Mouse (Mus musculus) thymus, adult 2 months (tissue): ENCODE results near the gene Dnajc3. TPM values are rescaled to one million over a fixed set of nuclear protein-coding genes. Genes with fewer than 3 reads are reported as not detected.

Source experiments
- DNase-seq: peaks from one replicate; pipeline ENCODE4 v3.0.0; 2021
- H3K27ac ChIP-seq: fragments of 200-500 bp; 2 replicates; pipeline ENCODE4 v1.5.1; 2012; ENCODE audit warnings: low read length, control low read depth; ENCODE audit not compliant: control insufficient read depth, insufficient read depth
- H3K27me3 ChIP-seq: fragments of 200-500 bp; 2 replicates; pipeline ENCODE4 v1.6.1; 2012; ENCODE audit warnings: mild to moderate bottlenecking, low read length, moderate library complexity, mixed read lengths; ENCODE audit not compliant: control insufficient read depth, insufficient read depth
- H3K36me3 ChIP-seq: fragments of 200-500 bp; 2 replicates; pipeline ENCODE4 v1.6.1; 2012; ENCODE audit warnings: mild to moderate bottlenecking, low read length, moderate library complexity; ENCODE audit not compliant: control insufficient read depth, insufficient read depth
- H3K4me1 ChIP-seq: fragments of 200-500 bp; replicated peaks from 2 replicates; pipeline ENCODE4 v1.6.1; 2012; ENCODE audit warnings: low read length; ENCODE audit not compliant: control insufficient read depth, insufficient read depth
- H3K4me3 ChIP-seq: fragments of 200-500 bp; 2 replicates; pipeline ENCODE4 v1.5.1; 2012; ENCODE audit warnings: mild to moderate bottlenecking, low read length, control low read depth, moderate library complexity; ENCODE audit not compliant: control insufficient read depth, insufficient read depth
- CTCF ChIP-seq: fragments of 200-500 bp; IDR thresholded peaks from 2 replicates; pipeline ENCODE4 v1.5.1; 2012; ENCODE audit warnings: mild to moderate bottlenecking, control low read depth, low read length, moderate library complexity, borderline replicate concordance; ENCODE audit not compliant: control insufficient read depth, poor library complexity, insufficient read depth; ENCODE audit errors: extremely low read depth
- POLR2A ChIP-seq: fragments of 200-500 bp; IDR thresholded peaks from 2 replicates; pipeline ENCODE4 v1.6.1; 2012; ENCODE audit warnings: mild to moderate bottlenecking, low read length, control low read depth, moderate library complexity; ENCODE audit not compliant: control insufficient read depth, poor library complexity, insufficient read depth; ENCODE audit errors: extremely low read depth
- WGBS: fragments of 180-500 bp; shearing (Covaris S2); methylation state at CpG from one replicate; pipeline ENCODE4 v1.1.7; 2018; 5-methylcytosine and 5-hydroxymethylcytosine counted together
- polyA plus RNA-seq: library from polyadenylated mRNA; depleted of rRNA; stranded (reverse); fragments of >200 nt; gene quantifications from 2 replicates; pipeline ENCODE4 v1.2.3, GENCODE M21; 2012

The Dnajc3 gene
- polyA plus RNA-seq, 1 experiment: 29.8 TPM

- WGBS: 1% methylated on average over 7 of the region's 7 CpGs
- TF ChIP-seq CTCF (no peak), POLR2A (no peak)
- peaks cover 33% of the 10 kb centered on the region for H3K4me1 ChIP-seq
- H3K27ac ChIP-seq: peak overlapping the region; percentile 29; the same call in 1 of the 2 replicates
- peak overlapping the region; percentile 87 for H3K4me3 ChIP-seq
- no peak for DNase-seq
- no peaks in the 10 kb centered on the region for H3K27me3 ChIP-seq
- H3K36me3 ChIP-seq: no peaks in the 10 kb centered on the region
Measured at GRCm38 (mm10) chr14:118938551-118938950, 775 bp downstream of the Dnajc3 start.

- Histone ChIP-seq H3K4me3 (no peak overlapping the region), H3K4me1 (peaks cover 33% of the 10 kb centered on the region), H3K27me3 (no peaks in the 10 kb centered on the region), H3K27ac (peak overlapping the region; percentile 98), H3K36me3 (no peaks in the 10 kb centered on the region)
- WGBS: 14% methylated on average over 4 of the region's 4 CpGs
- TF ChIP-seq CTCF: no peak
- no peak for DNase-seq
Measured at GRCm38 (mm10) chr14:118940796-118941495, 3.2 kb downstream of the Dnajc3 start.

GRCm38 (mm10) chr14:118942076-118942475 lies 4.3 kb downstream of the Dnajc3 start:
- no peaks in the 10 kb centered on the region for H3K27me3 ChIP-seq
- H3K4me1 ChIP-seq: peaks cover 28% of the 10 kb centered on the region
- no peak for DNase-seq
- peak overlapping the region; percentile 73 for H3K27ac ChIP-seq
- 35% methylated on average over 12 of the region's 12 CpGs for WGBS
- TF ChIP-seq CTCF (no peak), POLR2A (no peak)
- H3K4me3 ChIP-seq: no peak overlapping the region; the same call in 1 of the 2 replicates
- no peaks in the 10 kb centered on the region for H3K36me3 ChIP-seq

GRCm38 (mm10) chr14:118944702-118945101 lies 6.9 kb downstream of the Dnajc3 start:
- H3K36me3 ChIP-seq: no peaks in the 10 kb centered on the region
- DNase-seq: no peak
- H3K4me3 ChIP-seq: no peak overlapping the region
- peaks cover 28% of the 10 kb centered on the region for H3K4me1 ChIP-seq
- H3K27me3 ChIP-seq: no peaks in the 10 kb centered on the region
- WGBS: 81% methylated on average over 2 of the region's 2 CpGs
- H3K27ac ChIP-seq: no peak overlapping the region
- TF ChIP-seq CTCF (no peak), POLR2A (no peak)

- WGBS: 92% methylated on average over 1 of the region's 1 CpGs
- no peak for TF ChIP-seq POLR2A
- no peak for TF ChIP-seq CTCF
- no peak for DNase-seq
- Histone ChIP-seq H3K27ac (no peak overlapping the region), H3K27me3 (no peaks in the 10 kb centered on the region), H3K36me3 (peaks cover 9% of the 10 kb centered on the region), H3K4me1 (peaks cover 17% of the 10 kb centered on the region), H3K4me3 (no peak overlapping the region)
Measured at GRCm38 (mm10) chr14:118948841-118949240, 11.1 kb downstream of the Dnajc3 start.

- Histone ChIP-seq H3K36me3 (peaks cover 27% of the 10 kb centered on the region), H3K27me3 (no peaks in the 10 kb centered on the region), H3K27ac (no peak overlapping the region), H3K4me1 (peaks cover 6% of the 10 kb centered on the region), H3K4me3 (no peak overlapping the region)
- TF ChIP-seq CTCF (no peak), POLR2A (no peak)
- no peak for DNase-seq
- 97% methylated on average over 9 of the region's 9 CpGs for WGBS
Measured at GRCm38 (mm10) chr14:118951912-118952583, 14.3 kb downstream of the Dnajc3 start.
